Mouse (Mus musculus): ENCODE measurements around the gene Rbm39.

Rbm39 gene

DNA sequence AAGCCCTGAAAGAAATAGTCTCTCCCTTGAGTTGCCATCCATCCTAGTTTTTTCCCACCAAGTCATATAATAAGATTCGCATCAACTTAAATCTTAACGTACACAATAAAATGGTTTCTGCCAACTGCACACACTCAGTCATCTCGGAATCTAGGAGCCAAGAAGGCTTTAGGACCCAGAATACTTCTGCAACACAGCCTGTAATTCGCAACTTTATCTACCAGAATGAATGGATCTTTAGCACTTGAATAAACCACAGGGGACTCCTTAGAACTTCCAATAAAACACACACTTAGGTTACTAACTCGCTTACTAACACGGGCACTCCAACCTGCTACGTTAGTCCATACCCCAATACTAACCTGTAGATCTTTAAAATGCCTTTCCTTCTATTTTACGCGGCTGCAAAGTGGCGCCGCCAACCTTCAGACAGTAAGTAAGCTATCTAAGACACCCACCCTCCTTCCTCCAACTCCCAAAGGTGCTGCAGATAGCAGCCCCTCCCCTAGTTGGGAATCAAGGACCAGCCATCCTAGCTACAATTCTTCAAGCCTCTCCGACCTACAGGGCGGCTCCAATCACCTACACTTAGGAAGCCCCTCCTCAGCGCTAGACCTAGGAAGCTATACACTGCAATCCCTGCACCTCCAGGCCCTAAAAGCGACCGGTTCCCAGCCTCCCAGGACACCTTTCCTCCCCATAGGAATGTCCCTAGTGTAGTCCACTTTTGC is 69.2 kb downstream of the Rbm39 start:
- peak; percentile 15 for DNase-seq (ENCODE audit: low spot score)

All from left cerebral cortex, adult 11 months (tissue).